Mouse (Mus musculus) macrophage (primary cell): ENCODE data around the gene Ube2r2. TPM values are rescaled to one million over a fixed set of nuclear protein-coding genes. Genes with fewer than 3 reads are reported as not detected.

Experiments
- polyA plus RNA-seq: library from polyadenylated mRNA; stranded (reverse); fragments of 250-400 nt; gene quantifications from 3 replicates; pipeline ENCODE4 v1.2.4, GENCODE M21; 2018; ENCODE audit warnings: inconsistent platforms

The Ube2r2 gene
- polyA plus RNA-seq, 1 experiment from 2014 or later, result 90.8 TPM

Other genes with a start within 250 kb of the Ube2r2 start
- gene Spink4, start 215.7 kb upstream of the Ube2r2 start, polyA plus RNA-seq, result not detected in 3 replicates
- 163 to 229 TPM (median 217 TPM) in 3 replicates for gene Bag1, start 187.4 kb upstream of the Ube2r2 start, polyA plus RNA-seq
- 121 to 130 TPM (median 127 TPM) in 3 replicates for gene Chmp5, start 187.3 kb upstream of the Ube2r2 start, polyA plus RNA-seq
- gene Nfx1, start 164.8 kb upstream of the Ube2r2 start, polyA plus RNA-seq, result 29.4 to 34.2 TPM (median 32.2 TPM) in 3 replicates
- not detected in 3 replicates for gene Aqp7, start 87.6 kb upstream of the Ube2r2 start, polyA plus RNA-seq
- not detected in 3 replicates for gene Aqp3, start 37.6 kb upstream of the Ube2r2 start, polyA plus RNA-seq
- gene Nol6, start 11.3 kb upstream of the Ube2r2 start, polyA plus RNA-seq, result 10.8 to 26.0 TPM (median 11.8 TPM) in 3 replicates
- gene Ubap2, start 139.4 kb downstream of the Ube2r2 start, polyA plus RNA-seq, result 22.7 to 69.9 TPM (median 33.5 TPM) in 3 replicates
- gene Dcaf12, start 179.1 kb downstream of the Ube2r2 start, polyA plus RNA-seq, result 21.0 to 43.0 TPM (median 38.5 TPM) in 3 replicates
- 39.6 to 73.7 TPM (median 49.5 TPM) in 3 replicates for gene Ubap1, start 213.3 kb downstream of the Ube2r2 start, polyA plus RNA-seq